Mouse (Mus musculus): Measurements from ENCODE around the gene Tnfrsf1a. TPM values are rescaled to one million over a fixed set of nuclear protein-coding genes. Genes with fewer than 3 reads are reported as not detected.

Tnfrsf1a gene
- polyA plus RNA-seq, 1 experiment from 2014 or later, result 19.0 TPM

- WGBS, result 3% methylated on average over 10 of the region's 10 CpGs
- Histone ChIP-seq H3K4me2 (no peak overlapping the region), H3K27me3 (ENCODE audit: control insufficient read depth, insufficient read depth, low read length) (no peaks in the 10 kb centered on the region; the same call in 1 of the 2 replicates), H3K4me3 (ENCODE audit: low read depth, low read length) (no peak overlapping the region), H3K27ac (ENCODE audit: low read depth, low read length) (no peak overlapping the region), H3K4me1 (ENCODE audit: control insufficient read depth, insufficient read depth, low read length) (peaks cover 13% of the 10 kb centered on the region), H3K9me3 (ENCODE audit: control insufficient read depth, low read length) (no peaks in the 10 kb centered on the region), H3K9ac (ENCODE audit: low read length) (no peak overlapping the region), H3K36me3 (ENCODE audit: control insufficient read depth, insufficient read depth, low read length) (no peaks in the 10 kb centered on the region)
- no peak for ATAC-seq (ENCODE audit: low FRiP score)
- DNase-seq (ENCODE audit: low spot score, missing footprints), result peak; percentile 82
These were observed 6.1 kb downstream of the Tnfrsf1a start for GRCm38 (mm10) chr6:125355197-125355741.

GRCm38 (mm10) chr6:125356264-125356663, 7.1 kb downstream of the Tnfrsf1a start:
- DNase-seq (ENCODE audit: low spot score, missing footprints) (peak; percentile 79), ATAC-seq (ENCODE audit: low FRiP score) (no peak)
- Histone ChIP-seq H3K4me2 (no peak overlapping the region), H3K36me3 (ENCODE audit: control insufficient read depth, insufficient read depth, low read length) (no peaks in the 10 kb centered on the region), H3K4me3 (ENCODE audit: low read depth, low read length) (no peak overlapping the region), H3K27me3 (ENCODE audit: control insufficient read depth, insufficient read depth, low read length) (peaks cover 3% of the 10 kb centered on the region; the same call in 1 of the 2 replicates), H3K9ac (ENCODE audit: low read length) (no peak overlapping the region), H3K4me1 (ENCODE audit: control insufficient read depth, insufficient read depth, low read length) (peaks cover 9% of the 10 kb centered on the region), H3K27ac (ENCODE audit: low read depth, low read length) (no peak overlapping the region), H3K9me3 (ENCODE audit: control insufficient read depth, low read length) (no peaks in the 10 kb centered on the region)
- WGBS, result 48% methylated on average over 8 of the region's 8 CpGs

DNA sequence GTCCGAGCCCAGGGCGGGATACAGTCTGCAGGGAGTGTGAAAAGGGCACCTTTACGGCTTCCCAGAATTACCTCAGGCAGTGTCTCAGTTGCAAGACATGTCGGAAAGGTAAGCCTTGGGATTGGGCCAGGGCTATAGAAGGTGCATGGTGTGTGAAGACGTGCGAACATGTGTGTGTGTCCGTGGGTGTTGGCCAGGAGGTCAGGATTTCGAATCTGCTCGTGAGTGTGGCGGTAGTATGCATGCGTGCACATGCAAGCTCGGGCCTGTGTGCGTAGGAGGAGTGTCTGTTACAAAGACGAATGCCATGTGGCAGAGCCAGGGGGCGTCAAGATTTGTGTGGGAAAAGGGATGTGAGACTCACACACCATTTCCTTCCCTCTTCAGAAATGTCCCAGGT, 8.2 kb downstream of the Tnfrsf1a start:
- no peak for ATAC-seq (ENCODE audit: low FRiP score)
- Histone ChIP-seq H3K27ac (ENCODE audit: low read depth, low read length) (no peak overlapping the region), H3K9ac (ENCODE audit: low read length) (no peak overlapping the region), H3K27me3 (ENCODE audit: control insufficient read depth, insufficient read depth, low read length) (peaks cover 9% of the 10 kb centered on the region; the same call in 1 of the 2 replicates), H3K4me1 (ENCODE audit: control insufficient read depth, insufficient read depth, low read length) (peaks cover 9% of the 10 kb centered on the region), H3K9me3 (ENCODE audit: control insufficient read depth, low read length) (no peaks in the 10 kb centered on the region), H3K4me2 (no peak overlapping the region), H3K36me3 (ENCODE audit: control insufficient read depth, insufficient read depth, low read length) (no peaks in the 10 kb centered on the region), H3K4me3 (ENCODE audit: low read depth, low read length) (no peak overlapping the region)
- DNase-seq (ENCODE audit: low spot score, missing footprints), result no peak
- WGBS, result 89% methylated on average over 15 of the region's 15 CpGs

GRCm38 (mm10) chr6:125359999-125360398, 10.8 kb downstream of the Tnfrsf1a start:
- no peak overlapping the region for H3K4me3 ChIP-seq (ENCODE audit: low read depth, low read length)
- H3K27me3 ChIP-seq (ENCODE audit: control insufficient read depth, insufficient read depth, low read length), result peaks cover 30% of the 10 kb centered on the region
- H3K36me3 ChIP-seq (ENCODE audit: control insufficient read depth, insufficient read depth, low read length), result no peaks in the 10 kb centered on the region
- H3K9ac ChIP-seq (ENCODE audit: low read length), result no peak overlapping the region
- no peak for ATAC-seq (ENCODE audit: low FRiP score)
- DNase-seq (ENCODE audit: low spot score, missing footprints), result peak; percentile 60
- H3K27ac ChIP-seq (ENCODE audit: low read depth, low read length), result no peak overlapping the region
- no peak overlapping the region for H3K4me2 ChIP-seq
- H3K4me1 ChIP-seq (ENCODE audit: control insufficient read depth, insufficient read depth, low read length), result peaks cover 11% of the 10 kb centered on the region
- WGBS, result 47% methylated on average over 9 of the region's 9 CpGs
- H3K9me3 ChIP-seq (ENCODE audit: control insufficient read depth, low read length), result no peaks in the 10 kb centered on the region

- 48% methylated on average over 9 of the region's 9 CpGs for whole genome bisulfite sequencing
- Histone ChIP-seq H3K27me3 (ENCODE audit: control insufficient read depth, insufficient read depth, low read length) (peaks cover 30% of the 10 kb centered on the region), H3K9ac (ENCODE audit: low read length) (no peak overlapping the region), H3K4me2 (no peak overlapping the region), H3K36me3 (ENCODE audit: control insufficient read depth, insufficient read depth, low read length) (no peaks in the 10 kb centered on the region), H3K27ac (ENCODE audit: low read depth, low read length) (no peak overlapping the region), H3K4me1 (ENCODE audit: control insufficient read depth, insufficient read depth, low read length) (peaks cover 9% of the 10 kb centered on the region), H3K4me3 (ENCODE audit: low read depth, low read length) (no peak overlapping the region), H3K9me3 (ENCODE audit: control insufficient read depth, low read length) (no peaks in the 10 kb centered on the region)
- ATAC-seq (ENCODE audit: low FRiP score), result no peak
- no peak for DNase-seq (ENCODE audit: low spot score, missing footprints)
These were observed 11.7 kb downstream of the Tnfrsf1a start for GRCm38 (mm10) chr6:125360846-125361245.

DNA sequence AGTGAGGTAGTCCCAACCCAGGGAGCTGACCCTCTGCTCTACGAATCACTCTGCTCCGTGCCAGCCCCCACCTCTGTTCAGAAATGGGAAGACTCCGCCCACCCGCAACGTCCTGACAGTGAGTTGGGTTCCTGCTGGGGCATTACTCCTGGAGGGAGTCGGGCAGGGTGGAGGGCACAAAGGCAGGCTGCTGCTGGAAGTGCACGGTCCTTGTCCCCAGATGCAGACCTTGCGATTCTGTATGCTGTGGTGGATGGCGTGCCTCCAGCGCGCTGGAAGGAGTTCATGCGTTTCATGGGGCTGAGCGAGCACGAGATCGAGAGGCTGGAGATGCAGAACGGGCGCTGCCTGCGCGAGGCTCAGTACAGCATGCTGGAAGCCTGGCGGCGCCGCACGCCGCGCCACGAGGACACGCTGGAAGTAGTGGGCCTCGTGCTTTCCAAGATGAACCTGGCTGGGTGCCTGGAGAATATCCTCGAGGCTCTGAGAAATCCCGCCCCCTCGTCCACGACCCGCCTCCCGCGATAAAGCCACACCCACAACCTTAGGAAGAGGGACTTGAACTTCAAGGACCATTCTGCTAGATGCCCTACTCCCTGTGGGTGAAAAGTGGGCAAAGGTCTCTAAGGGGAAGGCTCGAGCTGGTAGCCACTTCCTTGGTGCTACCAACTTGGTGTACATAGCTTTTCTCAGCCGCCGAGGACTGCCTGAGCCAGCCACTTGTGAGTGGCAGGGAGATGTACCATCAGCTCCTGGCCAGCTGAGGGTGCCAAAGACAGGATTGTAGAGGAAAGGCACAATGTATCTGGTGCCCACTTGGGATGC, 12.5 kb downstream of the Tnfrsf1a start:
- peak; percentile 33 for ATAC-seq (ENCODE audit: low FRiP score)
- no peak overlapping the region for H3K4me3 ChIP-seq (ENCODE audit: low read depth, low read length)
- H3K27ac ChIP-seq (ENCODE audit: low read depth, low read length), result no peak overlapping the region
- H3K4me2 ChIP-seq, result peak overlapping the region; percentile 28; the same call in 1 of the 2 replicates
- H3K36me3 ChIP-seq (ENCODE audit: control insufficient read depth, insufficient read depth, low read length), result no peaks in the 10 kb centered on the region
- 13% methylated on average over 38 of the region's 38 CpGs for WGBS
- peak; percentile 87 for DNase-seq (ENCODE audit: low spot score, missing footprints)
- H3K27me3 ChIP-seq (ENCODE audit: control insufficient read depth, insufficient read depth, low read length), result peaks cover 30% of the 10 kb centered on the region
- H3K9me3 ChIP-seq (ENCODE audit: control insufficient read depth, low read length), result no peaks in the 10 kb centered on the region
- H3K9ac ChIP-seq (ENCODE audit: low read length), result no peak overlapping the region
- peaks cover 9% of the 10 kb centered on the region for H3K4me1 ChIP-seq (ENCODE audit: control insufficient read depth, insufficient read depth, low read length)

DNA sequence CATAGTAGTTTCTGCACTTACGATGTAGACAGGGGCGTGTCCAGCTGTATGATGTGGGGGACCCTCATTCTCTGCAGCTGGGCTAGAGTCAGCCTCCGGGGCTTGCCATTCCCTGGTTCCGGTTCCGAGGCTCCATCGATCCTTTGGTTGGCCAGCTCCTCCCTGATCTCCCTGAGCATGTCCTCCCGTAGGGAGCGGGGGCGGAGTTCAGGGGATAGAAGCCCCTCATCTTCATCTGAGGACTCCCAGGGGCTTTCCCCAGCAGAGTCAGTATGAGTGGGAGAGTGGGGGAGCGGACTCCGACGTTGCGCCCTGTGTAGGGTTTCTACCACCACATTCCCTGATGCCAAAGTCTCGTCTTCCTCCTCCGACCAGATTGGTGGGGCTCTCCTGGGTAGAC, 13.9 kb downstream of the Tnfrsf1a start:
- no peak overlapping the region for H3K27ac ChIP-seq (ENCODE audit: low read depth, low read length)
- H3K4me3 ChIP-seq (ENCODE audit: low read depth, low read length), result no peak overlapping the region
- DNase-seq (ENCODE audit: low spot score, missing footprints), result peak; percentile 88
- peaks cover 30% of the 10 kb centered on the region for H3K27me3 ChIP-seq (ENCODE audit: control insufficient read depth, insufficient read depth, low read length)
- H3K9ac ChIP-seq (ENCODE audit: low read length), result 0 out of 2 replicates have a peak overlapping the region, but pooled peaks have one; percentile 6
- no peak for ATAC-seq (ENCODE audit: low FRiP score)
- H3K4me1 ChIP-seq (ENCODE audit: control insufficient read depth, insufficient read depth, low read length), result peaks cover 9% of the 10 kb centered on the region
- 12% methylated on average over 15 of the region's 15 CpGs for WGBS
- no peaks in the 10 kb centered on the region for H3K36me3 ChIP-seq (ENCODE audit: control insufficient read depth, insufficient read depth, low read length)
- H3K9me3 ChIP-seq (ENCODE audit: control insufficient read depth, low read length), result no peaks in the 10 kb centered on the region
- H3K4me2 ChIP-seq, result peak overlapping the region; percentile 20; the same call in 1 of the 2 replicates

DNA sequence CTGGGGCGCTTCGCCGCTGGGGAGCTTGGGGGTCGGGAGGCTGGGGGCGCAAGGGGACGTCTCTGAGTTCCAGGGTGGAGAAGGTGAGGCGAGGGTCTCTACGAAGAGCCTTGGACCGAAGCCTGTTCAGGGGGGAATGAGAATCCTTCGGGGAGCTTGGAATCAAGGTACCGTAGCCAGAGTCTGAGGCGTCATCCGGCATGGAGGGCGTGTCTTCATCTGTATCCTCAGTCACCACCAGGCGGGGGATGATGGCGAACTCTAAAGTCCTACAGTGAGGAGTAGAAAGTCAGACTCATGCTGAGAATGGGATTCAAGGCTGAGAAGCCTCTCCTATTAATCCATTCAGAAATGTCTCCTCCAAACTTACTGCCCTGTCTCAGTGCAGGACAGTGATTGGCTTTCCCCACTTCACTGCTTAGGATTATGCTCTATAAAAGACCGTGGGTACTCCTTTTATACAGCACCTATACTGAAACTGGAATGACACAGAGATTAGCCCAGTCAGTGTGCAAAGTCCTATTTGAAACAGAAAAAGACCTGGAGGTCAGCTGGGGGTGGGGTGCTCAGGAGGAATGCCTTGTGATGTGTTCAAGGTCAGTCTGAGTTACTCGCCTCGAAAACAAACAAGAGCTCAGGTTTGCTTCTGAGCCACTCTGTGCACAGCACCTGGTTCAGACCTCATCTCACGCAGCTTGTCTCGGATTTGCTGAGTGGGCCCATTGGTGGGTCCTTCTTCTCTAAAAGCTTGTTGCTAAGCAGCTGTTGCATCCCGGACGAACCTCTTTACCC, 14.5 kb downstream of the Tnfrsf1a start:
- peaks cover 9% of the 10 kb centered on the region for H3K4me1 ChIP-seq (ENCODE audit: control insufficient read depth, insufficient read depth, low read length)
- no peaks in the 10 kb centered on the region for H3K36me3 ChIP-seq (ENCODE audit: control insufficient read depth, insufficient read depth, low read length)
- 0 out of 2 replicates have a peak overlapping the region, but pooled peaks have one; percentile 6 for H3K9ac ChIP-seq (ENCODE audit: low read length)
- H3K27me3 ChIP-seq (ENCODE audit: control insufficient read depth, insufficient read depth, low read length), result peaks cover 30% of the 10 kb centered on the region
- no peak overlapping the region for H3K27ac ChIP-seq (ENCODE audit: low read depth, low read length)
- H3K4me2 ChIP-seq, result peak overlapping the region; percentile 20; the same call in 1 of the 2 replicates
- no peak overlapping the region for H3K4me3 ChIP-seq (ENCODE audit: low read depth, low read length)
- ATAC-seq (ENCODE audit: low FRiP score) (no peak), DNase-seq (ENCODE audit: low spot score, missing footprints) (peak; percentile 89)
- WGBS, result 3% methylated on average over 23 of the region's 23 CpGs
- no peaks in the 10 kb centered on the region for H3K9me3 ChIP-seq (ENCODE audit: control insufficient read depth, low read length)
